Mouse (Mus musculus) erythroblast, embryonic 14.5 days (primary cell): ENCODE measurements around the gene Zcchc24. TPM values are rescaled to one million over a fixed set of nuclear protein-coding genes. Genes with fewer than 3 reads are reported as not detected.

Experiments
- H3K27me3 ChIP-seq: 2 replicates; pipeline ENCODE4 v1.6.1; 2012; ENCODE audit warnings: inconsistent platforms; ENCODE audit not compliant: control insufficient read depth
- H3K36me3 ChIP-seq: 2 replicates; pipeline ENCODE4 v1.6.1; 2012; ENCODE audit warnings: mild to moderate bottlenecking, inconsistent platforms; ENCODE audit not compliant: control insufficient read depth
- H3K4me1 ChIP-seq: 2 replicates; pipeline ENCODE4 v1.6.1; 2012; ENCODE audit warnings: inconsistent platforms; ENCODE audit not compliant: control insufficient read depth
- H3K4me3 ChIP-seq: replicated peaks from 2 replicates; pipeline ENCODE3; 2012; ENCODE audit warnings: moderate library complexity, mild to moderate bottlenecking, inconsistent platforms
- H3K9me3 ChIP-seq: 2 replicates; pipeline ENCODE4 v1.6.1; 2012; ENCODE audit warnings: low read length, inconsistent platforms, mixed read lengths; ENCODE audit not compliant: control insufficient read depth
- GATA1 ChIP-seq: IDR thresholded peaks from 2 replicates; pipeline ENCODE4 v1.6.1; 2012; ENCODE audit warnings: low read length, inconsistent platforms, mixed read lengths
- TAL1 ChIP-seq: IDR thresholded peaks from 3 replicates; pipeline ENCODE4 v1.6.1; 2012; ENCODE audit warnings: low read length, inconsistent platforms, mixed read lengths
- polyA plus RNA-seq: library from polyadenylated mRNA; stranded (reverse); fragments of >175 nt; gene quantifications from 2 replicates; pipeline ENCODE4 v1.2.3, GENCODE M21; 2012

Zcchc24 gene
- polyA plus RNA-seq, 1 experiment: 0.04 TPM

DNA sequence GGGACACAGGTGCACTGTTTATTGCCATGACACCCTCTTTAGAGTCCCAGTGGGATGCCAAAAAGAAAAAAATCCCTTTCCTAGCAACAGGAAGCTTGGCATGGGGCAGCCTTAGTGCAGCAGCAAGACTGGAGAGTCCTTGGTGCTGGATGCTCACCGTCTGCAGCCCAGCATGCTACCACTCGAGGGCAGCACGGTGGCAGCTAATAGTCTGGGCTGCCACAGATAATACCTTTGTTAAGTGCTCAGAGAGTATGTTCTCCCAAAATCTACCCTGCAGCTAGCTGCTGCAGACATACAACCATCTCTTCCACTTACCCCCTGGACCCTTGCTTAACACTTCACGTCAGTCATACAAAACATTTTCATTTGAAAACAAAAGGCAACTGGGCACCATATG, 55.4 kb downstream of the Zcchc24 start:
- Histone ChIP-seq H3K9me3 (no peaks in the 10 kb centered on the region), H3K4me3 (no peak overlapping the region), H3K36me3 (peaks cover 8% of the 10 kb centered on the region; the same call in 1 of the 2 replicates), H3K4me1 (peaks cover 27% of the 10 kb centered on the region), H3K27me3 (no peaks in the 10 kb centered on the region)
- TF ChIP-seq TAL1 (no peak), GATA1 (no peak)

DNA sequence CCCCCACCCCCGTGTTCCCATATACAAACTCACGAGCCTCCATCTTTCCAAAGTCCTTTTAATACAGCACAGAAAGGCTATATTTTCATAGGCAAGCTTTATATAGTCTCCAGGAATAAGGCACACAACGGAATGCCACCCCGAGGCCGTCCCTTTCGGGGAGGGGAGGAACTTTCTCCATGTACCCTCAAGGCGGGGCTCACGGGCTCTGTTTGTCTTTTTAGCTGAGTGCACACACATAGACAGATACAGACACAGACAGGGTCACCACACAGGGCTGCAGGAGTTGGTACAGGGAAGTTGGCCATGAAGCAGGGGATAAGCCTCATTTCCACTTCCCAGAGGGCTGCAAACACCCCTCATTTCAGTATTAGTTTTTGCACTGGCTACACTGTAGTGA, 57.2 kb downstream of the Zcchc24 start:
- H3K36me3 ChIP-seq: peaks cover 8% of the 10 kb centered on the region; the same call in 1 of the 2 replicates
- peaks cover 27% of the 10 kb centered on the region for H3K4me1 ChIP-seq
- H3K4me3 ChIP-seq: no peak overlapping the region
- TF ChIP-seq GATA1 (no peak), TAL1 (no peak)
- H3K27me3 ChIP-seq: no peaks in the 10 kb centered on the region
- H3K9me3 ChIP-seq: no peaks in the 10 kb centered on the region

DNA sequence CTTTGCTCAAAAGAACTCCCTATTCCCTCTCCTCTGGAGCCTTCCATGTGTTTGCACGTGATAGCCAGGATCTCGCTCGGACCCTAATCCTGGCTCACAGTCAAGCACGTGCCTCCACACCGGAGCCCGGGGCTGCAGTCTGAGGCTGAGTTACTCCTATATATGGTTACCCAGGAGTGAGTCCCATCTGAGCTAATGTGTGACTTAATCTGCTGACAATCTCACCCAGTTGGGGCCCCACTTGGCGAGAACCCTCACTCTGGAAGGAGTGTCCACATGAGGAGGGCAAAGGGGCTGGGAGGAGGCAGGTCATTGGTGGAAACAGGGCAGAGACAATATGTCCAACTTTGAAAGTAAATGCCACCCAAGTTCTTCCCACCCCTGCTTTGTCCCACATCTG, 57.7 kb downstream of the Zcchc24 start:
- TF ChIP-seq TAL1 (no peak), GATA1 (no peak)
- Histone ChIP-seq H3K27me3 (no peaks in the 10 kb centered on the region), H3K4me1 (peaks cover 27% of the 10 kb centered on the region), H3K4me3 (no peak overlapping the region), H3K9me3 (no peaks in the 10 kb centered on the region), H3K36me3 (peaks cover 8% of the 10 kb centered on the region; the same call in 1 of the 2 replicates)

DNA sequence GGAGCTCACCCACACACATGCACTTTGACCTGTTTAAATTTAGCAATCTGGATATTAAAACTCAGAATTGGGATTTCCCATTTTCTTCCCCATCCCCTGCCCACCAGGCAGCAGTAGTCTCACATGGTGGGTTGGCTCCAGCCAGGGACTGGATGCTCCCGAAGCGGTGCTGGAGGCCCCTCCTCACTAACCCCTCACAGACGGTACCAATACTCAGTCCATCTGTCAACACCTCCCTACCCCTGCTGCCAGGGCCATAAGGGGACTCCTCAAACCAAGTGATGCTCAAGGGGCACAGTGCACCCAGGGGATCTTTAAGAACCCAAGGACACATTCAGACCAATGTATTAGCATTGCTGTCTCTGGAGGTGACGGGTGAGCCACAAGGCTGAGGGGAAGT, 58.2 kb downstream of the Zcchc24 start:
- H3K36me3 ChIP-seq: peaks cover 8% of the 10 kb centered on the region; the same call in 1 of the 2 replicates
- no peaks in the 10 kb centered on the region for H3K9me3 ChIP-seq
- no peaks in the 10 kb centered on the region for H3K27me3 ChIP-seq
- H3K4me1 ChIP-seq: peaks cover 27% of the 10 kb centered on the region
- no peak for TF ChIP-seq TAL1
- no peak for TF ChIP-seq GATA1
- no peak overlapping the region for H3K4me3 ChIP-seq

DNA sequence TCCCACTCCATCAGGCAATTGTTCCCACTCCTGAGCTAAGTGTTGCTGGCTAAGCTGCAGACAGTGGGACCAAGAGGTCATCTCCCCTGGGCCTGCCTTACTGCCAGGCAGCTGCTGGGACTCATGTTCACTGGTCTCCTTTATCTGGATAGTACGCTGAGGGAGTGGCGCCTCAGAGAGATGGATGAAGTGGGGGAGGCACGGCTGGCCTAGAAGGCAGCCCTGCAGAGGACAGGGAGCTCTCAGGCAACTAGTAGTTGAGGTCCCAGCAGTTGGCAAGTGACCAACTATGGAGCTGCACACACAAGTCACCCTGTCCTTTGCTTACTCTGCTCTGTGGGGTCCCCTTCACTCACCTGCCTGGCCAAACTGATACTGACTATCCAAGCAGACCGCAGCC, 58.8 kb downstream of the Zcchc24 start:
- Histone ChIP-seq H3K4me3 (no peak overlapping the region), H3K9me3 (no peaks in the 10 kb centered on the region), H3K4me1 (peaks cover 27% of the 10 kb centered on the region), H3K27me3 (no peaks in the 10 kb centered on the region), H3K36me3 (peaks cover 8% of the 10 kb centered on the region; the same call in 1 of the 2 replicates)
- TF ChIP-seq GATA1: no peak
- no peak for TF ChIP-seq TAL1

DNA sequence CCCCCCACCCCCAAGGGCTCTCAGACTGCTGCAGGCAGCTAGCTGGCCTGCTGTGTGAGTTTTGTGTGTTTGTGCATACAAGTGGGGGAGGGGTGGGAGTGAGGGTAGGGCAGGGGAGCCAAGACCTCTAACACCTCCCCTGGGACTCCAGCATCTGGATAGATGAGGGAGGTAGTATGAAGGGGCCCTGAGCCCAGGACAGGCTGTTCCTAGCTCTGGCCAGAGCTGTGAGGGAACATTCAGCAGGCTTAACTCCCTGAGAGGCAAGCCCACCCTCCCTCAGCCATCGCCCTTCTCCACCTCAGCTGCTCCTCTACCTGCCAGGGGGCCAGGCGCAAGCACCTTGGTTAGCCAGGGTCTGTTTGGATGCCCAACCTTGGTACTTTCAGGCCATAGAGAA, 59.9 kb downstream of the Zcchc24 start:
- Histone ChIP-seq H3K4me3 (no peak overlapping the region), H3K4me1 (peaks cover 27% of the 10 kb centered on the region), H3K27me3 (no peaks in the 10 kb centered on the region), H3K9me3 (no peaks in the 10 kb centered on the region), H3K36me3 (no peaks in the 10 kb centered on the region; the same call in 1 of the 2 replicates)
- TF ChIP-seq GATA1 (no peak), TAL1 (no peak)

DNA sequence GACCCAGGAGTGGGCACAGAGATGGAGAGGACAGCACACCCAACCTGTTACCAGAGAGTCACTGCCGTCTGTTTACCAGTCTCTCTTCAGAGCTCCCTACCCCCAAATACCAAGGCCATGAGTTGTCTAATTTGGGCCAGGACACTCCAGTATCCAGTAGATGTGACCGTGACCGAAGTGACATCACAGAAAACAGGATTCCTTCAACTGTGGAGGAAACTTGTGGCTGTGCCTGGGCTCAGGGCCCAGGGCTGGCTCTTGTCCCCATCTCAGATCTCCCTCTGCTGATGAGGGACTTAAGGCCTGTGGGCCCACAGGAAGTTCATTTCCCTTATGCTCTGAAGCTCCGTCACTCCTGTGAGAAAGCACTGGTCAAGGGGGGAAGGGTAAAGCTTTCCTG, 60.4 kb downstream of the Zcchc24 start:
- peaks cover 27% of the 10 kb centered on the region for H3K4me1 ChIP-seq
- TF ChIP-seq GATA1 (no peak), TAL1 (no peak)

DNA sequence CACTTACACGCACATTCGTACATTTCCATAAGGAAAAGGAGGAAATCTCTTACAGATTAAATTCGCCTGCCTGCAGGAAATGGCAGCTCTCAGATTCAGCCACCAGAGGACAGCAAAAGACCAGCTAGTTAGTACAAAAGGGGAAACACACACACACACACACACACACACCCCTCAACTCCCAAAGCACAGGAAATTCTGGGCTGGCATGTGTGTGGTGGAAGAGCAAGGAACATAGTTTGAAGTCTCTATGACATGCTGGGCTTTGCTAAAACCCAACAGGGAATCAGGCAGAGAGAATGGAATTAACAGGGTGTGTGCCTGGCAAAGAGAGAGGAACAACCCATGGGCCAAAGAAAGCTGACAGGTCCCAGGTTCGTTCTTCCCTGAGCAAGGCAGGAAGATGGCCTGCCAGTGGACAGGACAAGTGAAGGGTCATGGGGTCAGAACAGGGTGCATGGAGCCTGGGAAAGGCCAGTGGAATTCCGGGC, 61.1 kb downstream of the Zcchc24 start:
- Histone ChIP-seq H3K4me3 (no peak overlapping the region), H3K36me3 (no peaks in the 10 kb centered on the region), H3K4me1 (peaks cover 27% of the 10 kb centered on the region), H3K9me3 (no peaks in the 10 kb centered on the region), H3K27me3 (no peaks in the 10 kb centered on the region)
- TF ChIP-seq TAL1: no peak
- TF ChIP-seq GATA1: no peak

More for the DNA sequence above, 60.4 kb downstream of the Zcchc24 start:
- no peaks in the 10 kb centered on the region; the same call in 1 of the 2 replicates for H3K36me3 ChIP-seq
- no peaks in the 10 kb centered on the region for H3K27me3 ChIP-seq
- no peaks in the 10 kb centered on the region for H3K9me3 ChIP-seq
- H3K4me3 ChIP-seq: no peak overlapping the region

DNA sequence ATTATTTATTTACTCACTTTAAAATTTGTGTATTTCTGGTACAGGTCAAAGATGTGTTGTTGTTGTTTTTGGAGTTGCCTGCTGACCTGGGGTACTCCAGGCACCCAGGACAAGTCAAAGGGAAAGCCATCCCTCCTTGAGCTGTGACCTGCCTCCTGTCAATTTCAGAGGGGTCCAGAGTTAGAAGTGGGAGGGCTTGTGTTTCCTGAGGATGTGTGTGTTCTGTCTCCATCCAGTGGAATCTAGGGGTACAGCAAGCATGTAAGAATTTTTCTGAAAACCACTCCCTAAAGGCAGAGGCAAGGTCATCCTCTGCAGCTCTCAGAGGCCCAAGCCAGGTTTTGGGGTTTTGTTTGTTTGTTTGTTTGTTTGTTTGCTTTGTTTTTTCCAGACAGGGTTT, 66.9 kb downstream of the Zcchc24 start:
- Histone ChIP-seq H3K4me1 (no peaks in the 10 kb centered on the region), H3K36me3 (peaks cover 33% of the 10 kb centered on the region), H3K4me3 (no peak overlapping the region), H3K9me3 (no peaks in the 10 kb centered on the region), H3K27me3 (no peaks in the 10 kb centered on the region)
- TF ChIP-seq GATA1: no peak
- no peak for TF ChIP-seq TAL1

DNA sequence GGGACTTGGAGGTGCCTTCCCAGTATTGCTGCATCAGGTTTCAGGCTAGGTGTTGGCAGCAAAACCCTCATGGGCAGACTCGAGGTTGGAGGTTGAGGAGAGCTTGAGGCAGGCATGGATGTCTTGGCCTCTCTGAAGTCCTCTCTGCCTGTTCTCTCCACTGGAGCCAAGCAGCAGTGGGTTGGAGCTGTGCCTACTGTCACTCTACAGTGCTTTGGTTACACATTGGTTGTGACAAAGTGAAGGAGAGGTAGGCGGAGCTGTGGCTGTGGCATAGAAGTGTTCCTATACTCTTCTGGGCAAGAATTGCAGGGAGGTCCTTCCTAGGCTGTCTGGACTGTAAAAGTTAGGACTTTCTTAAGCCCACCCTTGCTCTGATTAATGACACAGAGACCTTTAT, 72.5 kb downstream of the Zcchc24 start:
- H3K36me3 ChIP-seq: peaks cover 43% of the 10 kb centered on the region
- H3K4me1 ChIP-seq: peaks cover 31% of the 10 kb centered on the region
- H3K9me3 ChIP-seq: no peaks in the 10 kb centered on the region
- no peak overlapping the region for H3K4me3 ChIP-seq
- TF ChIP-seq GATA1: no peak
- no peak for TF ChIP-seq TAL1
- no peaks in the 10 kb centered on the region for H3K27me3 ChIP-seq
